Mouse (Mus musculus) gastrocnemius, postnatal 4 days (tissue): ENCODE results near the gene Otop2. TPM values are rescaled to one million over a fixed set of nuclear protein-coding genes. Genes with fewer than 3 reads are reported as not detected.
A peak's percentile ranks its signal among the peaks of the same experiment; 100 is the strongest.

Experiments used
- DNase-seq, 2 experiments: peaks; one replicate each; pipeline ENCODE4 v3.0.0; 2021 to 2022; ENCODE audit warnings: low spot score in 2 of 2, mixed read lengths in 2 of 2
- total RNA-seq, 2 experiments: library from RNA; stranded (reverse); gene quantifications; 2 replicates each; pipeline ENCODE4 v1.2.3; 2021

Otop2 gene
- total RNA-seq, 2 experiments from 2014 or later, result not detected

GRCm38 (mm10) chr11:115275509-115275908 lies 31.5 kb upstream of the Otop2 start:
- DNase-seq, result no peak

- no peak for DNase-seq
These were observed 31.0 kb upstream of the Otop2 start for GRCm38 (mm10) chr11:115275954-115276353.

- DNase-seq, result peak; percentile 92 to 98
These were observed 30.0 kb upstream of the Otop2 start, which contains the start of gene Fdxr for GRCm38 (mm10) chr11:115276780-115277603. Fdxr (minus strand) TSS chr11:115277050.

- DNase-seq, result no peak
These were observed 29.4 kb upstream of the Otop2 start for GRCm38 (mm10) chr11:115277604-115277975.

GRCm38 (mm10) chr11:115278176-115278575 lies 28.8 kb upstream of the Otop2 start:
- no peak for DNase-seq

- no peak for DNase-seq
These were observed 27.2 kb upstream of the Otop2 start for GRCm38 (mm10) chr11:115279726-115280125.

- DNase-seq, result no peak
These were observed 24.7 kb upstream of the Otop2 start for GRCm38 (mm10) chr11:115282295-115282694.

GRCm38 (mm10) chr11:115282723-115283485 lies 24.1 kb upstream of the Otop2 start:
- no peak for DNase-seq

GRCm38 (mm10) chr11:115283486-115283765 lies 23.5 kb upstream of the Otop2 start:
- DNase-seq, result no peak

GRCm38 (mm10) chr11:115283891-115284620 lies 22.9 kb upstream of the Otop2 start:
- no peak for DNase-seq

- DNase-seq, result no peak
These were observed 21.7 kb upstream of the Otop2 start for GRCm38 (mm10) chr11:115285282-115285681.

- DNase-seq, result no peak
These were observed 20.6 kb upstream of the Otop2 start for GRCm38 (mm10) chr11:115286201-115286993.

- DNase-seq, result no peak
These were observed 19.6 kb upstream of the Otop2 start for GRCm38 (mm10) chr11:115287386-115287785.

- no peak for DNase-seq
These were observed 18.7 kb upstream of the Otop2 start for GRCm38 (mm10) chr11:115288305-115288704.

GRCm38 (mm10) chr11:115289885-115290284 lies 17.1 kb upstream of the Otop2 start:
- no peak for DNase-seq

GRCm38 (mm10) chr11:115290314-115290713 lies 16.6 kb upstream of the Otop2 start:
- no peak for DNase-seq

GRCm38 (mm10) chr11:115290919-115291318 lies 16.0 kb upstream of the Otop2 start:
- DNase-seq, result peak in 1 of 2 experiments; percentile 50

GRCm38 (mm10) chr11:115291503-115291902 lies 15.5 kb upstream of the Otop2 start:
- DNase-seq, result no peak

GRCm38 (mm10) chr11:115292631-115293375 lies 14.2 kb upstream of the Otop2 start:
- DNase-seq, result no peak

- no peak for DNase-seq
These were observed 11.0 kb upstream of the Otop2 start for GRCm38 (mm10) chr11:115295939-115296338.
